Mouse (Mus musculus) kidney, adult 2 months (tissue): ENCODE measurements around the gene Gm5773. TPM values are rescaled to one million over a fixed set of nuclear protein-coding genes. Genes with fewer than 3 reads are reported as not detected.
"Not testable (repeated sequence)": the region's sequence is repeated elsewhere in the genome, so short reads cannot be mapped to it uniquely, and the experiment has no call there.

Source experiments
- DNase-seq: peaks from one replicate; pipeline ENCODE4 v3.0.0; 2021
- H3K27ac ChIP-seq: fragments of 200-500 bp; 2 replicates; pipeline ENCODE4 v1.5.1; 2012; ENCODE audit warnings: low read depth, low read length, control low read depth, inconsistent platforms; ENCODE audit not compliant: insufficient read depth
- H3K27me3 ChIP-seq: fragments of 200-500 bp; replicated peaks from 2 replicates; pipeline ENCODE4 v1.6.1; 2012; ENCODE audit warnings: mild to moderate bottlenecking, moderate library complexity, low read length, inconsistent platforms; ENCODE audit not compliant: control insufficient read depth, insufficient read depth
- H3K36me3 ChIP-seq: fragments of 200-500 bp; 2 replicates; pipeline ENCODE4 v1.6.1; 2012; ENCODE audit warnings: mild to moderate bottlenecking, moderate library complexity, low read length, inconsistent platforms; ENCODE audit not compliant: control insufficient read depth, insufficient read depth
- H3K4me1 ChIP-seq: fragments of 200-500 bp; 2 replicates; pipeline ENCODE4 v1.6.1; 2011; ENCODE audit warnings: low read length; ENCODE audit not compliant: control insufficient read depth, insufficient read depth
- H3K4me3 ChIP-seq: fragments of 200-500 bp; 2 replicates; pipeline ENCODE4 v1.5.1; 2011; ENCODE audit warnings: mild to moderate bottlenecking, low read depth, low read length, control low read depth; ENCODE audit not compliant: insufficient read depth
- WGBS: fragments of 180-500 bp; shearing (Covaris S2); methylation state at CpG from one replicate; pipeline ENCODE4 v1.1.7; 2018; 5-methylcytosine and 5-hydroxymethylcytosine counted together
- polyA plus RNA-seq: library from polyadenylated mRNA; depleted of rRNA; stranded (reverse); fragments of >200 nt; gene quantifications from 2 replicates; pipeline ENCODE4 v1.2.3, GENCODE M21; 2012; rRNA removed

Gm5773 gene
- not detected in 2 replicates for polyA plus RNA-seq

DNA sequence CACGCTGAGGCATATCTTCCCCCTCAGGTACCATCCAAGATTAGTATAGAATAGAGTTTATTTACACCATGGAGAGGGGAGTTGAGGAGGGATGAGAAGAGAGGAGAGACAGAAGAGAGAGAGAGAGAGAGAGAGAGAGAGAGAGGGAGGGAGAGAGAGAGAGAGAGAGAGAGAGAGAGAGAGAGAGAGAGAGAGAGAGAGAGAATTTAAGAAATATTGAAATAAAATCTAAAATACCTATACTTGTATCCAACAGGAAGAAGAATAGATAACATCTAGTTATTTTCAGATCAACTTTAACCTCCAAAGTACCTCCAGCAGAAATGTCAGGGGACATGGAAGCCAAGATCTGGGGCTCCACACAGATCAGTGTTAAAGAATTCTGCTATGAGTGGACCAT is at the start of gene Gm5773:
Gm5773 (plus strand) TSS at position 301 of the 400 bp plus-strand sequence.
- 81% methylated on average over 1 of the region's 1 CpGs for WGBS
- H3K4me3 ChIP-seq, DNase-seq, H3K27ac ChIP-seq, H3K4me1 ChIP-seq, H3K36me3 ChIP-seq, H3K27me3 ChIP-seq: not testable (repeated sequence)

DNA sequence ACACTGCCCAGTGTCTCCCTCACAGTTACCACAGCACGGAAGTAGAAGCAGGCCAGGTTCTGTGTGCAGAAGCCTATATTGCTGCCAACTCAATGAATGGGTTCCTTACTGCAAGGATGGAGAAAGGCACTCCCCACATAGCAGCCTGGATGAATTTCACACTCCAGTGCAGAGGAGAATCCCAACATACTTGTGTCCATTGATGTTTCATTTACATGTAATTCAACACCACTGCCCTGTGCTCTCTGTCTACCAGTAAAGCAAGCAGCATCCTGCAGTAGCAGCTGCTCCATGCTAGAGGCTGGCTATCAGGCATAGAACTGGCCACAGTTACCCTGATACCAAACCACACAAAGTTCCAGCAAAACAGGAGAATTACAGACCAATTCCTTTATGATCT is 27.3 kb upstream of the Gm5773 start:
- not testable (repeated sequence) for H3K4me1 ChIP-seq, H3K27me3 ChIP-seq, H3K4me3 ChIP-seq, DNase-seq, H3K36me3 ChIP-seq, H3K27ac ChIP-seq
- 48% methylated on average over 1 of the region's 1 CpGs for WGBS

DNA sequence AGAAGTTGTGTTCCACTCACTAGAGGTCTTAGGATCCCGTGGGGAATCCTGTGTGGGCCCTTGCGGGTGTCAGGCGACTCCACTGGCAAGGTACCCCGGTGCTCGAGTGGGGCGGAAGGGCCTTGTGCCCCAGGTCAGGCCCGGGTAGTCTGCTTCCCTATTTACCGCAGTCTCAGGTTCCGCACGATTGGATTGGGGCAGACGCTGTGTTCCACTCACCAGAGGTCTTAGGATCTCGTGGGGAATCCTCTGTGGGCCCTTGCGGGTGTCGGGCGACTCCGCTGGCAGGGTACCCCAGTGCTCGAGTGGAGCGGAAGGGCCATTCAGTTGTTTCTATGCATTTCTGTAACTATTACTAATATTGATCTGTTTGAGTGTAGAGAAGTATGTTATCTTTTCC is 18.8 kb upstream of the Gm5773 start:
- H3K27me3 ChIP-seq, H3K36me3 ChIP-seq, DNase-seq, H3K27ac ChIP-seq, H3K4me3 ChIP-seq, H3K4me1 ChIP-seq: not testable (repeated sequence)
- 90% methylated on average over 18 of the region's 18 CpGs for WGBS

DNA sequence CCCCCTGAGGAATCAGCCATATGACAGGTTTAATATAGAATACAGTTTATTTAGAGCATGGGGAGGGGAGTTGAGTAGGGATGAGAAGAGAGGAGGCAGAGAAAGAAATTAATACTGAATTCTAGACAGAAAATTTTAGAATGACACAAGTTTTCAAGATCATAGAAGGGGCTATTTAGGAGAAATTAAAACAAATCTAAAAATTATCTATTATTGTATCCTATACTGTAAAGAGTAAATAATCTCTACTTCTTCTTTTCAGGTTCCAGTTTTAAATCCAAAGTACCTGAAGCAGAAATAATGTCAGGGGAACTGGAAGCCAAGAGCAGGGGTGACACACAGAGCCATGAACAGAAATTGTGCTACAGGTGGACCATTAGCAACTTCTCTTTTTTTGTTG is 23.3 kb downstream of the Gm5773 start, which contains the start of gene Tdpoz4:
Tdpoz4 (plus strand) TSS at position 301 of the 400 bp plus-strand sequence.
- not testable (repeated sequence) for H3K27ac ChIP-seq, H3K4me1 ChIP-seq, DNase-seq, H3K27me3 ChIP-seq, H3K36me3 ChIP-seq, H3K4me3 ChIP-seq

DNA sequence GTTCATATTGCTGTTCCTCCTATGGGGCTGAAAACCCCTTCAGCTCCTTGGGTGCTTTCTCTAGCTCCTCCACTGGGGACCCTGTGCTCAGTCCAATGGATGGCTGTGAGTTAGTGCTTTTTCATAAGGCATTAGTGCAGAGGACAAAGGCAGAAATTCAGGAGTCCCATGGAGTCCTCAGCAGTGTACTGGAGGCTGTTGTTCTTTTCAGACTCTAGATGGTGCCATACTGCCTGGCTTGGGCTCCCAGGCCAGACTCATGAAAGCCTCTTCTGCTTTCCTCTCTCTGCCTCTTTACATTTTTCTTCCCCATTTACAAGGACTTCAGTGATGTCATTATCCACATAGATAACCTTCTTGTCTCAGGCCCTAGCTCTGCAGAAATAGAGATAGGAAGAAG is 40.5 kb downstream of the Gm5773 start:
- not testable (repeated sequence) for H3K4me1 ChIP-seq, H3K4me3 ChIP-seq, H3K27me3 ChIP-seq, H3K27ac ChIP-seq, H3K36me3 ChIP-seq
- peak; percentile 15 for DNase-seq

Other genes with a start within 250 kb of the Gm5773 start
- 83.6 and 104 TPM in 2 replicates for gene S100a10, start 217.9 kb upstream of the Gm5773 start, polyA plus RNA-seq
- not detected in 2 replicates for gene Tdpoz2, start 120.3 kb upstream of the Gm5773 start, polyA plus RNA-seq
- gene Tdpoz1, start 96.7 kb upstream of the Gm5773 start, polyA plus RNA-seq, result not detected in 2 replicates
- not detected in 2 replicates for gene Gm37596, start 79.9 kb upstream of the Gm5773 start, polyA plus RNA-seq
- not detected in 2 replicates for gene Tdpoz4, start 23.4 kb downstream of the Gm5773 start, polyA plus RNA-seq
- not detected in 2 replicates for gene Tdpoz3, start 53.0 kb downstream of the Gm5773 start, polyA plus RNA-seq
- gene Gm9117, start 170.5 kb downstream of the Gm5773 start, polyA plus RNA-seq, result not detected in 2 replicates
- not detected in 2 replicates for gene Tdpoz5, start 188.3 kb downstream of the Gm5773 start, polyA plus RNA-seq